Mouse (Mus musculus): Measurements from ENCODE around the gene Vmn1r165.
"Not testable (repeated sequence)": the region's sequence is repeated elsewhere in the genome, so short reads cannot be mapped to it uniquely, and the experiment has no call there.

Gene Vmn1r165

DNA sequence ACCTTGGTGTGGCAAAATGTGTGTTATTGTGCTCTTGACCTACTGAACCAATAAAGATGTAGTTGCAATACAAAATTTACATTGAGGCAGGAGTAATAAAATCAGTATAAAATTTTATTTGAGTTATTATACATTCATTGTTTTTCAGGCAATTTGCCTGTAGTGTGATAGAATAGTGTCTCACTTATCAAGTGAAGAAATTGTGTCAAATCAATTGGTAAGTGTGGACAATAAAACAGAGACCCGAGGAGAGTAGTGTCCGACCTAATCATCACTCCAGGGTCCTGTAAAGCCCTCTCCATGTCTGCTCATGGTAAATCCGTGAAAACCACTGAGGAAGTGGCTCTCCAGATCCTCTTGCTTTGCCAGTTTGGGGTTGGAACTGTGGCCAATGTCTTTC, at the start of gene Vmn1r165:
TSS of gene Vmn1r165 (plus strand) at position 301 of the 400 bp plus-strand sequence.
- not testable (repeated sequence) for DNase-seq (ENCODE audit: low read depth)

DNA sequence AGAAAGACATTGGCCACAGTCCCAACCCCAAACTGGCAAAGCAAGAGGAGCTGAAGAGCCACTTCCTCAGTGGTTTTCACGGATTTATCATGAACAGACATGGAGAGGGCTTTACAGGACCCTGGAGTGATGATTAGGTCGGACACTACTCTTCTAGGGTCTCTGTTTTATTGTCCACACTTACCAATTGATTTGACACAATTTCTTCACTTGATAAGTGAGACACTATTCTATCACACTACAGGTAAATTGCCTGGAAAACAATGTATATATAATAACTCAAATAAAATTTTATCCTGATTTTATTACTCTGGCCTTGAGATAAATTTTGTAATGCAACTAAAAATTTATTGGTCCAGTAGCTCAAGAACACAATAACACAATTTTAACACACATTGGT, 34.5 kb downstream of the Vmn1r165 start, which contains the start of gene Vmn1r166:
TSS of gene Vmn1r166 (minus strand) at position 101 of the 400 bp plus-strand sequence.
- not testable (repeated sequence) for DNase-seq (ENCODE audit: low read depth)

Data from induced T-regulatory cell, adult 2 months (primary cell).